ENCODE assay signal across 8 mouse cellular contexts in the genomic region with DNA sequence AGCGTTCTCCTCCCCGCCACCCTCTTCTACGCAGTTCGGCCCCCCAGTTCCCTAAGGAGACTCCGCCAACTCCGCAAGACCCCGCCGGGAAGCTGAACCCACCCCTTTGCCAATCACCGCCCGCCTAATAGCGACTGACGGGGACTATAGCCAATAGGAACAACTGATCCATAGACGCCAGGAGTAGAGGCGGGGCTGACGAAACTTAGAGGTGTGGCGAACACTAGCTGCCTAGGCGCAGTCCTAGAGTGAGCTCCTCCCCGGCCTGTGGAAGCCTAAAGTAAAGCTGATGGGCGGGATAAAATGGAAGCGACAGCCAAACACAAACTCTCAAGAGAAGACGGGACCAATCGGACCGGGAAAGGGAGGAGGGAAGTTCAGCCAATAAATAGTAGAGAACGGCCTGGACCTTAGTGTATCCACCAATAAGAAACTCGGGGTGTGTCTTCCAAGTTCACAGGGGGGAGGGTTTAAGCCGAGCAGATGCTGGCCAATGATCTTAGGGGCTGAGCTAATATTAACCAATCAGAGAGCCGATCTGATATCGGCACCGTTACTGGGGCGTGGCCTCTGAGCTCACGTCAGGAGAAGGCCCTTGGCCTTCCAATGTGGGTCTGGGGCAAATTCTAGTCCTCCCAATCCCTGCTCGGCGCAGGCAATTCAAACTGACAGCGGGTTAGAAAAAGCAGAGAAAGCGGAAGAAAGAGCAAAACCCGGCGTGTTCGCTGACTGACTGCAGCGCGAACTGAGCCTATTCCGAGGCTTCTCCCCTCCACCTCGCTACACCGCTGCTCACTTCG. TPM values are rescaled to one million over a fixed set of nuclear protein-coding genes. Genes with fewer than 3 reads are reported as not detected.
DNase-seq lines count a peak whose midpoint lies in the region; ATAC-seq and TF ChIP-seq lines count a peak whose summit lies in the region.

Gene Srgap2, minus strand, starts transcription at position 72 of the 800 bp plus-strand sequence.
Gene Fam72a, plus strand, starts transcription at position 623 of the 800 bp plus-strand sequence.

- DNase-seq in Patski (ENCODE audit: low read depth, low spot score): peak; percentile 99
- DNase-seq in cerebellum, postnatal 14 days: peak; percentile 98
- DNase-seq in frontal cortex, postnatal 14 days (ENCODE audit: low spot score in 2 of 2): peak; percentile 99
- peak; percentile 96 to 97 for DNase-seq in layer of hippocampus, postnatal 25 days (ENCODE audit: extremely low spot score in 1 of 2, low spot score in 1 of 2)
- DNase-seq in lung, postnatal 25 days (ENCODE audit: low spot score): peak; percentile 100
- peak; percentile 99 for DNase-seq in retina, embryonic 14.5 days (ENCODE audit: low spot score)
- peak; percentile 93 for DNase-seq in thymus, postnatal 4 days

- peaks cover 43% of the 10 kb centered on the region for H3K4me1 ChIP-seq in hindbrain, embryonic 13.5 days (replicated peaks)

- POLR2A ChIA-PET in Patski (lab: Charles Lee): interaction anchor here (0.8 kb wide), 1 partner anchor 123 kb away, joined by 3 read pairs; no protein-coding TSS in a partner anchor

- no peak for TF ChIP-seq CTCF in Patski (IDR thresholded peaks at IDR 0.05)

- peak; percentile 92 for ATAC-seq in Patski
- ATAC-seq in hindbrain, embryonic 13.5 days (ENCODE audit: low FRiP score): peak; percentile 98

- peak within 1 kb of the TSS; percentile 99 for H3K4me2 ChIP-seq in hindbrain, embryonic 13.5 days

- H3K9me3 ChIP-seq in hindbrain, embryonic 13.5 days: no peaks in the 10 kb centered on the region

- CTCF ChIA-PET in Patski (lab: Charles Lee): interaction anchor here (0.8 to 1.3 kb wide), 4 partner anchors 13 to 236 kb away, joined by 3 to 5 read pairs (median 4); no protein-coding TSS in a partner anchor

- peak within 1 kb of the TSS; percentile 77 for H3K4me3 ChIP-seq in hindbrain, embryonic 13.5 days

- peak within 1 kb of the TSS; percentile 87 for H3K9ac ChIP-seq in hindbrain, embryonic 13.5 days

- under 1% methylated on average over 44 of the region's 44 CpGs for WGBS in hindbrain, embryonic 13.5 days

- in situ Hi-C loops in Patski (cut with MboI; ENCODE audit: low pct_unique_long_range_greater_than_20kb): no loop called here

- peak within 1 kb of the TSS; percentile 94 for H3K27ac ChIP-seq in hindbrain, embryonic 13.5 days

- H3K36me3 ChIP-seq in hindbrain, embryonic 13.5 days: no peaks in the 10 kb centered on the region

- no peaks in the 10 kb centered on the region for H3K27me3 ChIP-seq in Patski
- H3K27me3 ChIP-seq in hindbrain, embryonic 13.5 days: no peaks in the 10 kb centered on the region

RNA-seq across cellular contexts. Expression of gene Srgap2, which starts in this region (rescaled TPM):
- 29.4 TPM for polyA plus RNA-seq in Patski (2021)
- polyA plus RNA-seq in hindbrain, embryonic 13.5 days (2015; fragmentation: Nextera tagmentation; extraction: Ambion mirVana): 16.8 and 17.7 TPM in 2 replicates
- total RNA-seq in layer of hippocampus, postnatal 25 days (2021): 10 to 100 TPM; 71.6 to 92.4 TPM

RNA-seq across cellular contexts. Expression of gene Fam72a, which starts in this region (rescaled TPM):
- polyA plus RNA-seq in Patski (2021): 2.3 TPM
- 1.1 and 1.2 TPM in 2 replicates for polyA plus RNA-seq in hindbrain, embryonic 13.5 days (2015; fragmentation: Nextera tagmentation; extraction: Ambion mirVana)
- total RNA-seq in layer of hippocampus, postnatal 25 days (2021): 1 to 10 TPM; 1.2 to 1.8 TPM

Comparison
In these comparisons a context has a peak if more than half of its experiments do, and no peak if none do; other contexts are left out.
1. Peak in every context shown above with its lines: DNase-seq, ATAC-seq, H3K4me3 ChIP-seq and H3K27ac ChIP-seq.